Mouse (Mus musculus): ENCODE results near the gene Hoxa2.

DNA sequence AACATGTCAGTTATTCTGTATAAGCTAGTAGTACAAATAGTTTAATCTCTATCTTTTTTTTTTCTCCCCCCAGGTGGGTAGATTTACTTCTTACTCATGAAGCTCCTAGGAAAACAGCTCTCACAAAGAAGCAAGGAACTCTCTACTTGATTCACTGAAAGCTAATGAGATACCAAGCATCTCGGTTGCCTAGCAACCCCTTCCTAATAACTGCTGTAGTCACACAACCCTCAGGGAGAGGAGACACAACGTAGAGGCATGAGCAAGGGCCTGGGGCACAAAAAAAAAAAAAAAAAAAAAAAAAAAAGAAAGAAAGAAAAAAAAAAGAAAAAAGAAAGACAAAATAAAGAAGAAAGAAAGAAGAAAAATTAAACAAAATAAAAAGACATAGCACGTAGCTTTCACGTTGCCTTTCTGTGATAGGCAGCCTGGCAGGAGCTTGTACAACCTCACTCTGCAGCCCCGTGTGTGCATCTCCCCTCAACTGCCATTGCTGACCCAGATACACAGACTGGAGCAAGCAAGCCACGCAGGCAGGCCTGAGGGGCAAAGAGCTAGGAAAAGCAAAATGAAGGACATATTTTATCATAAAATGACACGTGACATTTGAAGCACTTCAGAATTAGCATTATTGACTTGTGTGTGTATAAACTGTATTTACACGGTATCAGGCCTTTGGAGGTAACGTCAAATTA, 26.6 kb downstream of the Hoxa2 start:
- TF ChIP-seq CTCF (IDR thresholded peaks at IDR 0.05; ENCODE audit: control insufficient read depth, insufficient read depth, insufficient read length) (no peak), USF1 (IDR thresholded peaks at IDR 0.05; ENCODE audit: low read depth) (no peak), MAX (IDR thresholded peaks at IDR 0.05) (no peak), CEBPB (IDR thresholded peaks at IDR 0.05; ENCODE audit: low read depth) (no peak), MYOG (IDR thresholded peaks at IDR 0.05; ENCODE audit: control insufficient read depth, extremely low read depth, insufficient read length) (no peak)
